Mouse (Mus musculus): ENCODE data around the gene Gimap9. TPM values are rescaled to one million over a fixed set of nuclear protein-coding genes. Genes with fewer than 3 reads are reported as not detected.
A peak's percentile ranks its signal among the peaks of the same experiment; 100 is the strongest.

Gene Gimap9
- total RNA-seq, 1 experiment from 2014 or later: 83.6 TPM

- ATAC-seq (replicated peaks in 1 of 2; ENCODE audit: insufficient read depth in 1 of 2, low FRiP score in 2 of 2, low TSS enrichment in 1 of 2, low read depth in 1 of 2, poor library complexity in 2 of 2, severe bottlenecking in 2 of 2): no peak
These were observed 28.3 kb upstream of the Gimap9 start for GRCm38 (mm10) chr6:48647611-48648010.

- no peak for ATAC-seq (replicated peaks in 1 of 2; ENCODE audit: insufficient read depth in 1 of 2, low FRiP score in 2 of 2, low TSS enrichment in 1 of 2, low read depth in 1 of 2, poor library complexity in 2 of 2, severe bottlenecking in 2 of 2)
These were observed 27.1 kb upstream of the Gimap9 start for GRCm38 (mm10) chr6:48648779-48649178.

DNA sequence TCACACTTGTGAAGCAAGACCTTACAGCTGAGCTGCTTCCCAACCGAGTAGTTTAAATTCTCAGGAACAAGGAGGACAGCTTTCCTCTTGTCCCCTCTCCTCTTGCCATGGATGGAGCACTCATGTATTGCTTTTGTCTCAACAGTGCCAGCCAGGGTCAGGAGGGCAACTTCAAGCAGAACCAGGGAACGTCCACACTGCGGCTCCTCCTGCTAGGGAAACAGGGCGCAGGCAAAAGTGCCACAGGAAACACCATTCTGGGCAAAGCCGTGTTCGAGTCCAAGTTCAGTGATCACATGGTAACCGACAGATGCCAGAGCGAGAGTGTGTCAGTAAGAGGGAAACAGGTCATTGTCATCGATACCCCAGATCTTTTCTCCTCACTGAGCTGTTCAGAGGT lies 25.9 kb upstream of the Gimap9 start:
- no peak for ATAC-seq (replicated peaks in 1 of 2; ENCODE audit: insufficient read depth in 1 of 2, low FRiP score in 2 of 2, low TSS enrichment in 1 of 2, low read depth in 1 of 2, poor library complexity in 2 of 2, severe bottlenecking in 2 of 2)

DNA sequence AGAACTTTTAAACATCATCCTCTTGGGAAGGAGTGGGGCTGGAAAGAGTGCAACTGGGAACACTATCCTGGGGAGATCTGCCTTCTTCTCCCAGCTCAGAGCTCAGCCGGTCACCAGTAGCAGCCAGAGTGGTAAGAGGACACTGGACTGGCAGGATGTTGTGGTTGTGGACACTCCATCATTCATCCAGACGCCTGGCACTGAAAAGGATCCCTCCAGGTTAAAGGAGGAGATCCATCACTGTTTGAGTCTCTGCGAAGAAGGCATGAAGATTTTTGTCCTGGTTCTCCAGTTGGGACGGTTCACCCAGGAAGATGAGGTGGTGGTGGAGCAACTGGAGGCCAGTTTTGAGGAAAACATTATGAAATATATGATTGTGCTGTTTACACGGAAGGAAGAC lies 17.2 kb upstream of the Gimap9 start:
- no peak for ATAC-seq (replicated peaks in 1 of 2; ENCODE audit: insufficient read depth in 1 of 2, low FRiP score in 2 of 2, low TSS enrichment in 1 of 2, low read depth in 1 of 2, poor library complexity in 2 of 2, severe bottlenecking in 2 of 2)

DNA sequence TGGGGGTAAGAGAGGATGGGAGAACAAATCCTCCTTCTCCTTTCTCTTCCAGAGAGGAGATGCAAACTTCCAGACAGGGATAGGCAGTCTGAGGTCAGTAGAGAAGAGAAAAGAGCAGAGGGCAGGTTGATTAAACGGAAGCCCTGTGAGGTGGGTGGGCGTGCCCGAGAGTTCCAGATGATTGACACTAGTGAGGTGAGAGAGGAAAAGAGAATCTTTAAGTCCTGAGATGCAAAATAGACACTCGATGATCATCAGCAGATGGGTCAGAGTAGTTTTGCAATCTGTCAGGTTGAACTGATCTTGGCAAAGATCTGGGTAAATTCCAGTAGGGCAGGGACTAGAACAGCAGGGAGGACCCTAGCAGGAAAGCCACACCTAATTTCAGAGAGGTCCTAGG lies 11.2 kb upstream of the Gimap9 start:
- no peak for ATAC-seq (replicated peaks in 1 of 2; ENCODE audit: insufficient read depth in 1 of 2, low FRiP score in 2 of 2, low TSS enrichment in 1 of 2, low read depth in 1 of 2, poor library complexity in 2 of 2, severe bottlenecking in 2 of 2)

DNA sequence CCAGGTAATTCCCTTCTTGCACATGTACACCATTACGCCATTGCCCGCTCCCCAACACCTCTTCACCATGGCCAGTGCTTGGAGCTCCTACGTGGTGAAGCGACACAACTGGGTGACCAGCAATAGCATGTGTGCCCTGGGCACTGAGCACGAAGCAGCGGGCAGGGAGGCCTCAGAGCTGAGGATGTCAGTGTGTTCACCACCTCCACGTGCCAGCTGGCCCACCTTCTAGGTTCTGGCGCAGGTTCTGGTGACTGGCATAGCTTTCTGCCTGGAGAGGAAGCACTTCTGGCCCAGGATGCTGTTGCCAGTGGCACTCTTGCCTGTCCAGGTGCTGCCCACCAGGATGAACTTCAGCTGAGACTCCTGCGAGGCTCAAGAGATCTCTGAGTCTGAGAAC lies 10.5 kb upstream of the Gimap9 start:
- no peak for ATAC-seq (replicated peaks in 1 of 2; ENCODE audit: insufficient read depth in 1 of 2, low FRiP score in 2 of 2, low TSS enrichment in 1 of 2, low read depth in 1 of 2, poor library complexity in 2 of 2, severe bottlenecking in 2 of 2)

- no peak; a peak in 1 of 4 replicates for ATAC-seq (replicated peaks in 1 of 2; ENCODE audit: insufficient read depth in 1 of 2, low FRiP score in 2 of 2, low TSS enrichment in 1 of 2, low read depth in 1 of 2, poor library complexity in 2 of 2, severe bottlenecking in 2 of 2)
These were observed 9.8 kb upstream of the Gimap9 start for GRCm38 (mm10) chr6:48666159-48666586.

DNA sequence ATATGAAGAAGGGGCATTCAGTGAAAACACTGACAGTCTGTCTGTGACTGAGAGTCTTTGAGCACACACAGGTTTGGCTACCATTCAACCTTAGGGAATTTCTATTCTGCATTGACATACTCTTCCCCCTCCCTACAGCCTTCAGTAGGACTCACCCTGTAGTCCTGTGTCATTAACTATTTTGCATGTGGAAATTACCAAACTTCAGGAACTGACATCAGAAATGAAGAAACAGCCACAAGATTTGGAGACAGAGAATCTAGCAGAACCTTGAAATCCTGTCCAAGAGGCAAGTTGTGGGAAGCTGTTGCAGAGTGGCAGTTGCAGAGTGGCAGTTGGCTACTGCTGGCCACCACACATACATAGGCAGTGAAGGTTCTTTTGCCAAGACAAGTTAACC lies 7.9 kb upstream of the Gimap9 start:
- ATAC-seq (replicated peaks in 1 of 2; ENCODE audit: insufficient read depth in 1 of 2, low FRiP score in 2 of 2, low TSS enrichment in 1 of 2, low read depth in 1 of 2, poor library complexity in 2 of 2, severe bottlenecking in 2 of 2): peak in 1 of 2 experiments; percentile 12; a peak in 1 of 4 replicates

GRCm38 (mm10) chr6:48669446-48669969 lies 6.4 kb upstream of the Gimap9 start:
- no peak for ATAC-seq (replicated peaks in 1 of 2; ENCODE audit: insufficient read depth in 1 of 2, low FRiP score in 2 of 2, low TSS enrichment in 1 of 2, low read depth in 1 of 2, poor library complexity in 2 of 2, severe bottlenecking in 2 of 2)

- ATAC-seq (replicated peaks in 1 of 2; ENCODE audit: insufficient read depth in 1 of 2, low FRiP score in 2 of 2, low TSS enrichment in 1 of 2, low read depth in 1 of 2, poor library complexity in 2 of 2, severe bottlenecking in 2 of 2): no peak
These were observed 1.5 kb upstream of the Gimap9 start for GRCm38 (mm10) chr6:48674291-48675058.

- ATAC-seq (replicated peaks in 1 of 2; ENCODE audit: insufficient read depth in 1 of 2, low FRiP score in 2 of 2, low TSS enrichment in 1 of 2, low read depth in 1 of 2, poor library complexity in 2 of 2, severe bottlenecking in 2 of 2): no peak
These were observed 464 bp upstream of the Gimap9 start for GRCm38 (mm10) chr6:48675400-48675930.

GRCm38 (mm10) chr6:48676860-48677415 lies 1.0 kb downstream of the Gimap9 start:
- no peak for ATAC-seq (replicated peaks in 1 of 2; ENCODE audit: insufficient read depth in 1 of 2, low FRiP score in 2 of 2, low TSS enrichment in 1 of 2, low read depth in 1 of 2, poor library complexity in 2 of 2, severe bottlenecking in 2 of 2)

GRCm38 (mm10) chr6:48677492-48678345 lies 1.8 kb downstream of the Gimap9 start:
- ATAC-seq (replicated peaks in 1 of 2; ENCODE audit: insufficient read depth in 1 of 2, low FRiP score in 2 of 2, low TSS enrichment in 1 of 2, low read depth in 1 of 2, poor library complexity in 2 of 2, severe bottlenecking in 2 of 2): no peak

- no peak for ATAC-seq (replicated peaks in 1 of 2; ENCODE audit: insufficient read depth in 1 of 2, low FRiP score in 2 of 2, low TSS enrichment in 1 of 2, low read depth in 1 of 2, poor library complexity in 2 of 2, severe bottlenecking in 2 of 2)
These were observed 2.5 kb downstream of the Gimap9 start for GRCm38 (mm10) chr6:48678391-48678790.

DNA sequence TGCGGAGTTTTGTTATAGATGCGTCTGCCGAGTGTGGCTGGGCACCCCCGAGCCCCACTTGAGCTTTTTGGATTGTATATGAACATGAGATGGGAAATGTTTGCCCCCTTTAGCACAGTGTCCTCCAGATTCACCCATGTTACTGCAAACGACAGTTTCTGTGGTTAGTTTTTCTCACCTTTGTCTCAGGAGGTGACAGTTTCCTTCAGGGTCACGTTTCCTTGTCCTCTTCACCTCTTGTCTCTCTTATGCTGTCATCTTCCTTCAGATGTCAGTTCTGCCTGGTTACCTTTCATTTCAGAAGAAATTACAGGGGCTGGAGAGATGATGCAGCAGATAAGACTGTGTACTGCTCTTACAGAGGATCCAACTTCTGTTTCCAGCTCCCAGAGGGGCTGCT lies 3.8 kb downstream of the Gimap9 start:
- ATAC-seq (replicated peaks in 1 of 2; ENCODE audit: insufficient read depth in 1 of 2, low FRiP score in 2 of 2, low TSS enrichment in 1 of 2, low read depth in 1 of 2, poor library complexity in 2 of 2, severe bottlenecking in 2 of 2): no peak

- ATAC-seq (replicated peaks in 1 of 2; ENCODE audit: insufficient read depth in 1 of 2, low FRiP score in 2 of 2, low TSS enrichment in 1 of 2, low read depth in 1 of 2, poor library complexity in 2 of 2, severe bottlenecking in 2 of 2): no peak
These were observed 4.5 kb downstream of the Gimap9 start for GRCm38 (mm10) chr6:48680421-48680820.

DNA sequence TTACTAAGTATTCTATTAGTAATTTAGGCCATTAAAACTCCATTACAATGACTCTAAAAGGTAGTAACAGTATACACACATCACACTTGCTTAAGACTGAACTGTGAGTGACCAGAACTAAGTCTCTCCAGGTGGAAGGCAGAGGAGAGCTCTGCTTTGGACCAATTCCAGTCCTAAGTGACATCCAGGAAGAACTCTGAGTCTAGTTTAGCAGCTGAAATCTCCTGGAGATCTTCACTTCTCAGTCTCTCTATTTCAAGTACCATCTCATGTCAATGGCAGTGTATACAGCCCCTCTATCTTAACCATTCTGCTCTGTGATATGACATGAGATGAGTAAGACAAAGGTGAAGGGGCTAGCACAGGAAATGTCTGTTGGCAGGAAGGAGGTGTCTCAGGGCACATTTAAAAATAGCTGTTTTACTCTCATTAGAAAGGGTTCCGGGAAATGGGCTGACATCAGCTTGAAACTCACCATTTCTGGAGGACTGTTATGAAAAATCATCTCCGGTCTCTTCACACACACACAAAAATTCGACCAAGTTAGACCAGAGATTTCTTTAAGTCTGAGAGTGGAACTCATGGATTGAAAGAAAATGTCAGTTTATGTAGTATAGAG lies 5.7 kb downstream of the Gimap9 start:
- no peak for ATAC-seq (replicated peaks in 1 of 2; ENCODE audit: insufficient read depth in 1 of 2, low FRiP score in 2 of 2, low TSS enrichment in 1 of 2, low read depth in 1 of 2, poor library complexity in 2 of 2, severe bottlenecking in 2 of 2)

Data from hematopoietic stem cell, adult 5-6 weeks (primary cell).